Mouse (Mus musculus) kidney, postnatal 10 days (tissue): Measurements from ENCODE around the gene Cyyr1.
"Not testable (repeated sequence)": the region's sequence is repeated elsewhere in the genome, so short reads cannot be mapped to it uniquely, and the experiment has no call there.

Experiments
- DNase-seq: peaks from one replicate; pipeline ENCODE4 v3.0.0; 2021; ENCODE audit warnings: mixed read lengths

The Cyyr1 gene

DNA sequence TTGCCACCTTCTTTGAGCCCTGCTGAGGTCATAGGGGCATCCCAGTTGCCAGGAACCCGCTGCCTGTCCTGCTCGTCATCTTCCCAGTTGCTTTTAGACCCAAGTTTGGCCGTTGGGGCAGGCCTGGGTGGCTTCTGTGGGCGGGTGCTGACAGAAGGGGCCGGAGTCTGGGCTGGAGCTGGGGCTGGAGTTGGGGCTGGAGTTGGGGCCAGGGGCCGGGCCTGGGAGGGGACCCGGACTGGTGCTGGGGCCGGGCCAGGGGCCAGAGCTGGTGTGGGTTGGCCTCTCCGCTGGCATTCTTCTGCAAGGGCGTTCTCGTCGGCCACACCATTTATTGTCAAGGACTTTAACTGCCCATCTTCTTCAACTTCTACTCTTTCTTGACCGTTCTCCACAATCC lies at the start of gene Cyyr1:
Gene Cyyr1, minus strand, starts transcription at position 101 of the 400 bp plus-strand sequence.
- not testable (repeated sequence) for DNase-seq

DNA sequence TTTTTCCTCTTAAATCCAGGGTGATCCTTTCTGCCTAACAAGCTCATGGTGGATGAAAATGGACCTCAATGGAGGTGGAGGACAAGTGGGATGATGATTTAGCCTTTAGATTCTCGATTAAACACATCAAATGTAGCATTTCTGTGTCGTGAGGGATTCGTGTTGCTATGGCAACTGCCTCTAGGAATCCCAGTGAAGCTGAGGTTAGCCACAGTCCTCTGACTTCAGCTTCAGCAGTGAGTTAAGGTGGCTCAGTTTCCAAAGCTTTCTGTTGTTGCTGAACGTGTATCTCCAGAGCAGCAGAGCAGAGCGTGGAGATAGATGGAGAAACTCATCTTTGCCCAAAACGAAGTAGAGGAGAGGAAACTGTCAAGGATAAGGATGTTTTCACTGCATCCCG lies 35.6 kb upstream of the Cyyr1 start:
- no peak for DNase-seq

GRCm38 (mm10) chr16:85587573-85588226 lies 34.5 kb upstream of the Cyyr1 start:
- no peak for DNase-seq

GRCm38 (mm10) chr16:85566474-85566873 lies 13.3 kb upstream of the Cyyr1 start:
- DNase-seq, result no peak

GRCm38 (mm10) chr16:85553838-85554237 lies 641 bp upstream of the Cyyr1 start:
- no peak for DNase-seq

DNA sequence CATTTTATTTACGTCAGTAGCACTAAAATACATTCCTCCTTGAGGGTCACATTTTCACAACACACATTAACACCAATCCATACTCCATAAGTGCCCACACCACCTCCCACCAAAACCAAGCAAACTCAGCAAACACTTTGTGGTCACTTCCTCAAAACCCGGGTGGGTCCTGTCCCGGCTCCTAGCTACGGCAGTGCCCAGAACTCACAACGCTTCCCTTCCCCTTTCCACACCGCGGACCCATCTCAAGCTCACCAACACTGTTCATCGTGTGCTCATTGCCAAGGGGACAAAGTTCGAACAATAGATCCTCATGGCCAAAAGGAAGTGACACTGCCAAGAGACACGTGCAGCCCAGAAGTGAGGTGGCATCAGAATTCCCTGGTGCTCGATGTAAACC lies 1.2 kb downstream of the Cyyr1 start:
- not testable (repeated sequence) for DNase-seq

DNA sequence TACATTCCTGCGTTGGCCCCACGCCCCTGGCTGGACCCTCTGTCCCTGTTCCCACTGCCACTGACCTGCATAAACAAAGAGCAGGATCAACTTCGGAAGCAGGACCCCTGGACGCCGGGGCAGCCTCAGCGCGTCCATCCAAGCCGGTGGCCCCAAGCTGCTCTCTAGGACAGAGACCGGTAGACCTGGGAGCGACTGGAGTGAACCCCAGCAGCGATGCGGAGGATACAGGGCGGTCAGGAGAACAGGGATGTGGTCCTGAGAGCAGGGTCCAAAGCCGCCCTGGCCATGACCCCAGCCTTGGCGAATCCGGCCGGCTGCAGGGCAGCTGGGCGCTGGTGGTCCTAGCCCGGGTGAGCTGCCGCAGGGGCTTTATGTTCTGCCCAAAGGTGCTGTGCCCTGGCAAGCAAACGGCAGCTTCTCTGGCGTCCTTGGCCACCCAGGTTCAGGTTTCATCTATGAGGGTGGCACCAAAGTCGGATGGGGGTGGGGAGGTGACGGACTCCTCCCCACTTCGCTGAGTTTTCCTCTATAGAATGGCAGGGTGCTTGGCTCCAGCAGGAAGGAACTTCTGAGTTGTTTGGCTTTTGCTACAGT lies 3.1 kb downstream of the Cyyr1 start:
- DNase-seq, result peak; percentile 58

DNA sequence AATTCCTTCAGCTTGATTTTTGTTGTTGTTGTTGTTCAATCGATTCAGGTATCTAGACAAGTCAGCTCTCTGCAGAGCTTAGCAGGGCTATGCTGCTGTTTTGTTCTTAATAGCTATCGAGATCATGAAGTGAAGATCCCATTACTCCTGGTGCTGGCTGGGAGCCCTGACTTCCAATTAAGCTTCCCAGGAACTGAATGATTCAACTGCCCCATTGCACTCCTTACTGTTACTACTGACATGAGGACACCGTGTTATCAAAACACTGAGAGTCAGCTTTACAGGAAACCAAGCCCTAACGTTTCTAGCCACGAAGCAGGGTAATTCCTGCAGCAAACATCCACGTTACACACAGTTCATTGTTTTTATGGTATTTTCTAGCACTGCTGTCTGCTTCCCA lies 6.7 kb downstream of the Cyyr1 start:
- DNase-seq, result peak; percentile 30

DNA sequence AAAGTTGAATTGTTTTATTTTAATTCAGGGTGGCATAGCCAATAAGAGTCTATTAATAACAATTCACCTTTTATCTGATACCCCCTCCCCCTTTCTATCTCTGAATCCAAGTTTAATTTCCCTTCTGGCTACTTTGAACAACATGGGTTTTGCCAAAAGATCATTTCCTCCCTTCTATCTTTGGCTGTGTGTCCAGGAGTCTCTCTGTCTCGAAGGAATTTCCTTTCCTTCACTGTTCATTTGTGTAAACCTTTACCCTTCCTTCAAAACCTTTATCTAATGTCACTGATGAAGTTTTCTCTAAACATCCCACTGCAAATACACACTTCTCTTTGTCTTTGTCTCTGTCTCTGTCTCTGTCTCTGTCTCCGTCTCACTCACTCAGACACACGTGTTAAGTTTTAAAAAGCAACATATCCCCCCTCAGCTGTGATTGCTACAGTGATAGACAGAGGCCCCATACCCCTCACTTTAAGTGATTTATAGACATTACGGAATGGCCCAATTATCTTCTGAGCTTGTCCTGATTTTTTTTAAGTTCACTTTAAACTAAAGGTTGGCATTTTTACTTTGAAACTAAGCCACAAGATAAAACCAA lies 11.4 kb downstream of the Cyyr1 start:
- no peak for DNase-seq

GRCm38 (mm10) chr16:85541023-85541422 lies 12.2 kb downstream of the Cyyr1 start:
- no peak for DNase-seq

DNA sequence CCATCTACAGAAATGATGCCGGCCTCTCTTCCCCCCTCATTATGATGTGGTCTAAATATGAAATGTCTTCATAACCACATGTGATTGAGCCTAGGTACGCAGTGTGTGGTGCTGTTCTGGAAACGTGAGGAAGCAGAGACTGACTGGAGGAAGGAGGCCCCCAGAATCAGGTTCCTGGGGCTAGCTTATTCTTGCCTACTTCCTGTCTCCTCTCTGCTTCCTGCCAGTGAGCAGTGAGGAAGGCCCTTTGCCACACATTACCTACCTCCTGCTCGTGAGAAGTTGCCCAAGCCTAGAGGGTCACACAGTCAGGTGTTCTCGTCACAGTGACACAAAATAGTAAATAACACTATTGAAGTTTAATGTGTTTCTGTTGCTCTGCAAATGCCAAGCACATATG lies 14.8 kb downstream of the Cyyr1 start:
- DNase-seq, result no peak

GRCm38 (mm10) chr16:85536075-85536474 lies 17.1 kb downstream of the Cyyr1 start:
- no peak for DNase-seq

DNA sequence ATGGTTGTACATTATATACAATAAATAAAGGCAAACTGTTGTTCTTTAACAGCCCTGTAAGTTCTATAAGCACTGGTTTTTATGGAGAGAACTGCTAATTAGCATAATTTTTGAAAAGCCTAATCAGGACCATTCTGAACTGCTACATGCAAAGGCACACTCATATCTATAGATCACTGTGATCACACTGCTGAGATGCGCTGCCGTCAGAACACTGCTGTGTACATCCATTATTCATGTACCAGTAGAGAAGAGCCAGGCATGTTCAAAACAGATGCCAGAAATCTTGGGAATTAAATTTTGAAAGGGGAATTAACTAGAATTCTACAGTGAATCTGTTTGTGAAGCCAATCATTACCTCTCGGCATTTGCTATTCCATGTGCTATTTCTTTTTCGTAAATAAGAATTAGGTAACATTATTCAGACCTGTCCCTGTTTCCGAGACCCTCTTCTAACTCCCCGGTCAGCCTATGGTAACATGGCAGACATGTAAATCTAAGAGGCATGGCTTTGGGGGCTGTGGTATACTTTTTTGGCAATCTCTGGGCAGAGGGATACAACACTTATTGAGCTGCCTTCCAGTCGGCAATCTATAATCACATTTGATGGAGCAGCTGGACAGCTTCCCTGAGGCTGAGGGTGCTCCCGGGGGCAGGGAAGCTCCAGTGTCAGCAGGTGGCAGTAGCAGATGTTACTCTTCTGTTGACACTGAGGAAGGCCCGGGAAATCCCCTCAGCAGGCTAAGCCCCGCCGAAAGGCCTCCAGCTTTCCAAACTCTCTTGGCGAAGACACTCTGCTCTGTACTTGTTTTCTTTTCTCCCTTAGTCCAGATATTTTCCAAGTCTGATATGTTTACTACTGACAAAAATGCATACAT lies 25.2 kb downstream of the Cyyr1 start:
- peak; percentile 25 for DNase-seq

DNA sequence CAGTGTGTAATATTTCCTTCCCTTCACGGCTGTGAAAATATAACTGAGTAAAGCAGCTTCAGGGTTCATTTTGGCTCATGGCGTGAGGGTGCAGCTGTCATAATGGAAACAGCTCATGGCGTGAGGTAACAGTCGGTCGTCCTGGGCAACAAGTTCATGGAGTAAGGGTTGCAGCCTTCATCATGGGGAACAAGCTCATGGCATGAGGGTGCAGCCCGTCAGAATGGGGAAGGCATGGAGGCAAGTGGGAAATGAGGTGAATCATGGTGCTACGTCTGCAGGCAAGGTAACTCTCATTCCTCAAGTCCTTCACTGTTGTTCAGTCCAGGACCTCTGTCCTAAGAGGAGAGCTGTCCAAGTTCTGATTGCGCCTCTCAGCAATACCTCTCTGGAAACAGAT lies 28.6 kb downstream of the Cyyr1 start:
- no peak for DNase-seq

DNA sequence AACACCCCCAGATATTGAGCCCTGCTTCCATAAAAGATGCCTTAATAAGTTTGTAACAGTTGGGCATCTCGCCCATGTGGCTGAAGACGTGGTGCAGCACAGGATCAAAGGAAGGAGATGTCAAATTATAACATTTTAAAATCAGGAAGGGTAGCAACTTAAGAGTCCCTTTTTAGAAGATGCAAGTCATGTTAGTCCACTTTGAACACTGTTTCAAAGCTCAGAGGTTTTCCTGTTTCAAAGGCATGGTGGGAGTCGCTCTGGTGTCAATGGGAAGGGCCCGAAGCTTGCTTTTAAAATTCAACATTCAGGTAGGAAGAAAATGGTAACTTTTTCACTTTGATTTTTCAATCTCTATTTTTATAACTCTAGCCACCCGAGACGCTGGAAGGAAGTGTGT lies 45.9 kb downstream of the Cyyr1 start:
- DNase-seq, result no peak

GRCm38 (mm10) chr16:85505108-85505507 lies 48.1 kb downstream of the Cyyr1 start:
- no peak for DNase-seq

DNA sequence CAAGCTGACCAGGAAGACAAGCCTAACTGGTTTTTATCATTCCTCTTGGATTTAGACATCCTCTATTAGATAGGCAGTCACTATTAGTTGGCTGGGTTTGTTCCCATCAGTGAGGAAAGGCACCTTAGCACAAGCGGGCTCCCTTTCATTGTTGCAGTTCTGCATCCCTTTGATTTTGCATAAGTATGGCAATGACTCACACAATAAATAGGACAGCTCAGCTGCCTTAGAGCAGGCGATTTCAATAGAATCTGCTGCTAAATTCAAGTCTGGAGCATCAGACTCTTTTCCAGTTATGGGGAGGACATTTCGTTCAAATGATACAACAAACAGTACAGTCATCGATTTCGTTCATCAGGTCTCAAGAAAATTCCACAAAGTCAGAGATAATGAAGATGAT lies 49.8 kb downstream of the Cyyr1 start:
- DNase-seq, result no peak

- no peak for DNase-seq
Measured at GRCm38 (mm10) chr16:85495837-85496236, 57.4 kb downstream of the Cyyr1 start.

DNA sequence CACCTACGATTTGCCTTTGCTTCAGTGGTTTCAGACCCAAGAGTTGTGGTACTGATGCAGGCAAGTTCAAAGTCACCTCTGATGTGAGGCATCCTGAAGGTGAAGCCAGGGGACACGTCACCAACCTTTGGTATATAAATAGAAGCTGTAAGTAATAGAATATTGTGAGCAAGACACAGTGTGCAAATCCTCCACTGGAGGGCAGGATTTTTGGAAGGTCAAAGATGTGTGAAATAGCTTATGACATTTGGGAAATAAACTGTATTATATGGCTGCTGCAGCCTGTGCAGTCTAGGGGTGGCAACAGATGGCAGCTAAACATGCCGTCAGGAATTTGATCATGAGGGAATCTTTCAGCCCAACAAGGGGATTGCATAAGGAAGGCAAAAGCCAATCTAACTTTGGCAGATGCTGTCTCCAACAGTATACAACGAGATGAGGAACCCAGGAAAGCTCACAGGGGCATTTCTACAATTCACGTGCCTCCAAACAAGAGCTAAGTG lies 65.0 kb downstream of the Cyyr1 start:
- DNase-seq, result no peak

DNA sequence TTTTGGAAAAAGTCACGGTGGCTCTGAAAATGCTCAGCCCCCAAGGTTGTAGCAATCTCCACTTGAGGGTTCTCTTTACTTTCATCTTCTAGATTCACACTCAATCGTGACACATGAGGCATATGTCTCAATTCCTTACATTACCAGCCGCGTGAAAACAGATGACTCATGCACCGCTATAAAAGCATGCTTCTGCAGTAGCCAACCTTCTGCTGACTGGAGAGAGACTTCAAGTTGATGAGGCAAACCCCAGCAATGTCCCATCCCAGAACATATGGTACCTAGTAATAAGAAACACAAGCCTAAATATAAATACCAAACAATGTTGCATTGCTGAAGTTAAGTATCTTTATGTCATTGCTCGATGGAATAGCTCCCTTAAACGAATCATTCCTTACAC lies 65.9 kb downstream of the Cyyr1 start:
- no peak for DNase-seq

DNA sequence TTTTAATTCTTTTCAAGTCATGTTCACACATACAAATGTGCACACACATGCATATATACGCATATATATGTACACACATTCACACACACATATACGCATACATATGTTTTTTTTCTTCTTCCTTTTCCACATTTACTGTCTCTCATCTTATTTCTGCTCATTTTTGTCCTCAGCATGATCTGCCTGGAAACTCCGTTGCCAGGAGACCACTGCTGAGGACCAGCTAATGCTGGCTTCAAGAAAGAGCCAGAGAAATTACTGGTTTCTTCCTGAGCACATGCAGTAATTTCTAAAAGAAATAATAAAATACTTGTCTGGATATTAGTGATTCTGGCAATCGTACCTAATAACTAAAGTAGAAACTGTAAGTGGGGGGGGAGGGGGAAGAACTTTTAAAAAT lies 68.6 kb downstream of the Cyyr1 start:
- no peak for DNase-seq

DNA sequence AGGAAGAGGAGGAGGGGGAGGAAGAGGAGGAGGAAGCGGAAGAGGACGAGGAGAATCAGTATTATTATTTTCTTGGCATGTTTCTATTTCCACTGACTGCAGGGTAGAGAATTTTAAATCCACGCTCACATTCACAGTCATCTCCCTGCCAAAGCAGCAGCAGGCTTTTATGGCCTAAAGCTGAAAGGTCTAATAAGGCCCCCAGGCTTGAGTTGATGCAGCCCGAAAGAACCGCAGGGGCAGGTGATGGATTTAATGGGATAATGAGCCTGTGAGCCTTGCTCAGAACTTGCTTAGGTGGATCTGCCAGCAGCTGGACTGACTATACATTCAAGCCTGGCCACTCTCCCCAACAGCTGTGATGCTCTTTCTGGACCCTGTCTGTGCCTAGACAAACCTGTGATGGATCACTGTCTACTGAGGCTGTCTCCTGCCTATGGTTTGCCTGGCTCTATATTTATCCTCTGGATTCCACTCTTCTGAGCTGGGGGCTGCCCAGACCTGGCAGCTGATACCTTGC lies 78.6 kb downstream of the Cyyr1 start:
- DNase-seq, result no peak

DNA sequence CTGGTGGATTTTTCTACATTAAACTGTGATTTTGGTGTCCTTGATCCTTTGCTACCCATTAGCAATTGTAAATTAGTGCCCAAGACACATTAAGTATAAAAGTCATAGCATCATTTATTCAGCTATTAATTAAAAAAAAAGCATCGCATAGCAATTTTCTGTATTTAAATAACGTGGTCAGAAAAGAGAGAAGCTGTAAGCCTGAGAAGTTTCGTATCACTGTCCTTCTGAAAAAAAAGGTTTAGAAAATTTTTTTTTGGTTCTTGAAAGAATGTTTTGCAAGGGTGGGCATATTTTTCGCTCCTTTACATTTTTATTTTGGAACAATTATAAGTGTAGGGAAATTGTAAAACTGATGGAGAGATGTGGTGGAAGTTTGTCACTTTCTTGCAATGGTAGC lies 83.1 kb downstream of the Cyyr1 start:
- DNase-seq, result no peak
